Mouse (Mus musculus) lung, embryonic 15.5 days (tissue): Measurements from ENCODE around the gene Thap3. TPM values are rescaled to one million over a fixed set of nuclear protein-coding genes. Genes with fewer than 3 reads are reported as not detected.

Experiments used
- ATAC-seq: fragments of 200-750 bp; cut with Nextera tagmentation; 2 replicates; pipeline ENCODE4 v1.8.0; 2017; ENCODE audit warnings: moderate number of reproducible peaks, borderline replicate concordance; ENCODE audit not compliant: low FRiP score, low TSS enrichment; ENCODE audit errors: extremely low read depth
- H3K27ac ChIP-seq: fragments of 300-500 bp; sonication (generic); 2 replicates; pipeline ENCODE4 v1.5.1; 2015; ENCODE audit warnings: moderate library complexity, mild to moderate bottlenecking, inconsistent platforms
- H3K27me3 ChIP-seq: fragments of 300-500 bp; sonication (generic); 2 replicates; pipeline ENCODE4 v1.6.1; 2015; ENCODE audit warnings: inconsistent platforms
- H3K36me3 ChIP-seq: fragments of 300-500 bp; sonication (generic); 2 replicates; pipeline ENCODE4 v1.6.1; 2015; ENCODE audit warnings: inconsistent platforms
- H3K4me1 ChIP-seq: fragments of 300-500 bp; sonication (generic); 2 replicates; pipeline ENCODE4 v1.6.1; 2015; ENCODE audit warnings: inconsistent platforms
- H3K4me2 ChIP-seq: fragments of 300-500 bp; sonication (generic); 2 replicates; pipeline ENCODE4 v1.6.1; 2015; ENCODE audit warnings: inconsistent platforms, mild to moderate bottlenecking, moderate library complexity
- H3K4me3 ChIP-seq: fragments of 300-500 bp; sonication (generic); 2 replicates; pipeline ENCODE4 v1.5.1; 2015; ENCODE audit warnings: mild to moderate bottlenecking, inconsistent platforms
- H3K9ac ChIP-seq: fragments of 300-500 bp; sonication (generic); 2 replicates; pipeline ENCODE4 v1.6.1; 2015; ENCODE audit warnings: inconsistent platforms
- H3K9me3 ChIP-seq: fragments of 300-500 bp; sonication (generic); 2 replicates; pipeline ENCODE4 v1.6.1; 2016; ENCODE audit warnings: inconsistent platforms
- WGBS: fragments of 180-500 bp; shearing (Covaris S2); methylation state at CpG from one replicate; pipeline ENCODE4 v1.1.7; 2015; 5-methylcytosine and 5-hydroxymethylcytosine counted together
- polyA plus RNA-seq: library from polyadenylated mRNA; unstranded; fragments of >200 nt; fragmentation: Nextera tagmentation; extraction: Ambion mirVana; gene quantifications from 2 replicates; pipeline ENCODE4 v1.2.1, GENCODE M21; 2015

The Thap3 gene
- polyA plus RNA-seq, 1 experiment from 2014 or later, result 41.1 TPM

GRCm38 (mm10) chr4:151948497-151949471, 40.0 kb downstream of the Thap3 start:
- Histone ChIP-seq H3K4me3 (no peak overlapping the region), H3K4me1 (no peaks in the 10 kb centered on the region), H3K27me3 (no peaks in the 10 kb centered on the region), H3K27ac (no peak overlapping the region), H3K9me3 (no peaks in the 10 kb centered on the region), H3K4me2 (no peak overlapping the region), H3K9ac (no peak overlapping the region), H3K36me3 (peaks cover 23% of the 10 kb centered on the region)
- ATAC-seq, result no peak; the same call in 1 of the 2 replicates
- 85% methylated on average over 14 of the region's 14 CpGs for WGBS

GRCm38 (mm10) chr4:151946211-151946610, 42.6 kb downstream of the Thap3 start:
- no peak for ATAC-seq
- Histone ChIP-seq H3K4me3 (no peak overlapping the region), H3K27ac (no peak overlapping the region), H3K4me2 (no peak overlapping the region), H3K4me1 (no peaks in the 10 kb centered on the region), H3K36me3 (0 out of 2 replicates have a peak, but pooled peaks cover 3% of the 10 kb centered on the region), H3K9me3 (no peaks in the 10 kb centered on the region), H3K9ac (no peak overlapping the region), H3K27me3 (no peaks in the 10 kb centered on the region)
- 90% methylated on average over 11 of the region's 11 CpGs for WGBS

DNA sequence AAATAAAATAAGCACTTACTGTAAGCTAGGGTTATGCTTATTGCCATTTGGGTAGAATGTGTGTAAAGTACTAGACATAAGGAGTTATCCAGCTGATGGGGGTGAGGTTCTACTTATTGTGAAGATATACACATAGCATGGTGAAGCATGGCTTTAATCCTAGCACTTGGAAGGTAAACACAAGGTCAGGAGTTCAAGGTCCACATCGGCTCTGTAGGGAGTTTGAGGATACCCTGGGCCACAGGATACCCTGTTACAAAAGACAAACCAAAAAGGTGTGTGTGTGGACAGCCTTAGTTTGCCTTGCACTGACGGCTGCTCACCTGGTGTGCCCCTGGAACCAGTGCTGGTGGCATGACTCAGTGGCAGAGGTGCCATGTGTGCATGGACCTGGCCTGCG, 50.7 kb downstream of the Thap3 start:
- Histone ChIP-seq H3K4me3 (no peak overlapping the region), H3K9ac (no peak overlapping the region), H3K27ac (no peak overlapping the region), H3K4me2 (no peak overlapping the region), H3K27me3 (no peaks in the 10 kb centered on the region), H3K36me3 (no peaks in the 10 kb centered on the region), H3K9me3 (no peaks in the 10 kb centered on the region), H3K4me1 (peaks cover 18% of the 10 kb centered on the region)
- no peak for ATAC-seq
- WGBS, result 79% methylated on average over 3 of the region's 3 CpGs

GRCm38 (mm10) chr4:151937441-151937840, 51.4 kb downstream of the Thap3 start:
- Histone ChIP-seq H3K4me3 (no peak overlapping the region), H3K36me3 (no peaks in the 10 kb centered on the region), H3K27me3 (no peaks in the 10 kb centered on the region), H3K27ac (no peak overlapping the region), H3K4me1 (peaks cover 18% of the 10 kb centered on the region), H3K4me2 (no peak overlapping the region), H3K9ac (no peak overlapping the region), H3K9me3 (no peaks in the 10 kb centered on the region)
- 86% methylated on average over 13 of the region's 13 CpGs for WGBS
- ATAC-seq, result no peak

DNA sequence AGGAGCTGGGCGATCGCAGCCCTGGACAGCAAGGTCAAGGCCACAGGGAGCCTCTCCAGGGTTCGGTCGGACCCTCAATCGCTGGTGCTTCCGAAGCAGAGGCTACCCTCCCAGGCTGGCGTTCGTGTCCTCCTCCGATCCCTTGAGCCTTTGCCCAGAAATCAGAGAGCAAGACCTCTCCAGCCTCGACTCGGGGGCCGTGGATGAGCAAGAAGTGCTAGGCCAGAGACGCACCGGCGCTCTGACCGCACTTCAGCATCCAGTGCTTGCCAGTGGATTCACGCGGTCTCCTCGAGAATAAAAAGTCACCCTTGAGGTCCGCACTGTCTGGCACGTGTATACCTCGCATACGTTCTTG, 54.6 kb downstream of the Thap3 start:
- ATAC-seq, result no peak
- Histone ChIP-seq H3K36me3 (no peaks in the 10 kb centered on the region), H3K4me3 (peak overlapping the region; percentile 61), H3K4me2 (peak overlapping the region; percentile 89), H3K27ac (no peak overlapping the region), H3K9ac (peak overlapping the region; percentile 69), H3K9me3 (no peaks in the 10 kb centered on the region), H3K4me1 (peaks cover 18% of the 10 kb centered on the region), H3K27me3 (no peaks in the 10 kb centered on the region)
- WGBS, result 0% methylated on average over 23 of the region's 23 CpGs

GRCm38 (mm10) chr4:151933505-151934214, 55.1 kb downstream of the Thap3 start, which contains the start of gene Dnajc11:
Dnajc11 (plus strand) TSS chr4:151933691.
- Histone ChIP-seq H3K9ac (peak within 1 kb of the TSS; percentile 69), H3K4me2 (peak within 1 kb of the TSS; percentile 89), H3K27me3 (no peaks in the 10 kb centered on the region), H3K36me3 (no peaks in the 10 kb centered on the region), H3K27ac (no peak within 1 kb of the TSS), H3K4me3 (peak within 1 kb of the TSS; percentile 61), H3K4me1 (peaks cover 18% of the 10 kb centered on the region), H3K9me3 (no peaks in the 10 kb centered on the region)
- peak; percentile 91 for ATAC-seq
- under 1% methylated on average over 83 of the region's 83 CpGs for WGBS

Other genes starting within 250 kb of the Thap3 start
- 78.7 and 86.7 TPM in 2 replicates for gene Camta1, start 127.1 kb downstream of the Thap3 start, polyA plus RNA-seq
- gene Dnajc11, start 55.3 kb downstream of the Thap3 start, polyA plus RNA-seq, result 58.9 and 64.4 TPM in 2 replicates
- 28.5 and 29.7 TPM in 2 replicates for gene Phf13, start 7.3 kb upstream of the Thap3 start, polyA plus RNA-seq
- gene Klhl21, start 19.8 kb upstream of the Thap3 start, polyA plus RNA-seq, result 15.3 and 16.1 TPM in 2 replicates
- 19.0 and 21.2 TPM in 2 replicates for gene Zbtb48, start 38.7 kb upstream of the Thap3 start, polyA plus RNA-seq
- 0.40 and 0.42 TPM in 2 replicates for gene Tas1r1, start 49.6 kb upstream of the Thap3 start, polyA plus RNA-seq
- gene Nol9, start 50.3 kb upstream of the Thap3 start, polyA plus RNA-seq, result 29.4 and 31.1 TPM in 2 replicates
- 18.9 and 22.3 TPM in 2 replicates for gene Plekhg5, start 83.5 kb upstream of the Thap3 start, polyA plus RNA-seq
- gene Tnfrsf25, start 126.9 kb upstream of the Thap3 start, polyA plus RNA-seq, result 1.1 and 1.5 TPM in 2 replicates
- gene Espn, start 163.4 kb upstream of the Thap3 start, polyA plus RNA-seq, result 11.4 and 13.4 TPM in 2 replicates
- gene Hes2, start 169.9 kb upstream of the Thap3 start, polyA plus RNA-seq, result 0.26 and 0.61 TPM in 2 replicates
- 67.6 and 72.5 TPM in 2 replicates for gene Acot7, start 189.1 kb upstream of the Thap3 start, polyA plus RNA-seq